Mouse (Mus musculus): ENCODE results near the gene Gclm.

DNA sequence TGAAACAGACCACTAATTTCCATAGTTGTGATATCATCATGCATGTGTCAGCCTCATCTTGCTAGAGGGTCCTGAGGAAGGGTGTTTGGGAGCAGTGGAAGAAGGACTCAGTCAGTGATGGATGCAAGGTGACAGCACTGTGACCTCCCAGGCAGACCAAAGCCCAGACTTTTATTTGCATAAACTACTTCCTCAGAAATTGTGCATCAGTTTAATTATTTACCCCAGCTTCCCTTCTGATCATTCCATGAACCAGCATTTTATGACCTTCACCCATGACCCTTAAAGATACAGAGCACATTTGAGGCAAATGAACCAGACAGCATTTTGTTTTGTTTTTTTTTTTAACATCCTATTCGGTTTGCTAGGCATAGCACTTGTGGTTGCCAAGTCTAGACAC lies 9.6 kb upstream of the Gclm start:
- TF ChIP-seq CTCF (conservative IDR thresholded peaks at IDR 0.05; ENCODE audit: low read length) (no peak), NANOG (IDR thresholded peaks at IDR 0.05; ENCODE audit: borderline replicate concordance, low read length) (no peak), POU5F1 (IDR thresholded peaks at IDR 0.05; ENCODE audit: borderline replicate concordance, low read length) (no peak)
